Mouse (Mus musculus) hindbrain, embryonic 12.5 days (tissue): Measurements from ENCODE around the gene Cd300ld3. TPM values are rescaled to one million over a fixed set of nuclear protein-coding genes. Genes with fewer than 3 reads are reported as not detected.

Experiments
- ATAC-seq: fragments of 200-750 bp; cut with Nextera tagmentation; 2 replicates; pipeline ENCODE4 v1.8.0; 2017; ENCODE audit warnings: moderate TSS enrichment; ENCODE audit not compliant: low FRiP score
- H3K27ac ChIP-seq: fragments of 300-500 bp; sonication (generic); 2 replicates; pipeline ENCODE4 v1.5.1; 2016; ENCODE audit warnings: mild to moderate bottlenecking
- H3K27me3 ChIP-seq: fragments of 300-500 bp; sonication (generic); 2 replicates; pipeline ENCODE4 v1.6.1; 2016; ENCODE audit warnings: mild to moderate bottlenecking
- H3K36me3 ChIP-seq: fragments of 300-500 bp; sonication (generic); 2 replicates; pipeline ENCODE4 v1.6.1; 2016; ENCODE audit warnings: mild to moderate bottlenecking
- H3K4me1 ChIP-seq: fragments of 300-500 bp; sonication (generic); 2 replicates; pipeline ENCODE4 v1.6.1; 2016
- H3K4me2 ChIP-seq: fragments of 300-500 bp; sonication (generic); replicated peaks from 2 replicates; pipeline ENCODE4 v1.6.1; 2016; ENCODE audit warnings: mild to moderate bottlenecking
- H3K4me3 ChIP-seq: fragments of 300-500 bp; sonication (generic); 2 replicates; pipeline ENCODE4 v1.5.1; 2016; ENCODE audit warnings: mild to moderate bottlenecking
- H3K9ac ChIP-seq: fragments of 300-500 bp; sonication (generic); 2 replicates; pipeline ENCODE4 v1.6.1; 2016; ENCODE audit warnings: mild to moderate bottlenecking, moderate library complexity
- H3K9me3 ChIP-seq: fragments of 300-500 bp; sonication (generic); replicated peaks from 2 replicates; pipeline ENCODE4 v1.6.1; 2016; ENCODE audit warnings: mild to moderate bottlenecking
- WGBS: fragments of 180-500 bp; shearing (Covaris S2); methylation state at CpG from one replicate; pipeline ENCODE4 v1.1.7; 2016; 5-methylcytosine and 5-hydroxymethylcytosine counted together
- polyA plus RNA-seq: library from polyadenylated mRNA; unstranded; fragments of >200 nt; fragmentation: Nextera tagmentation; extraction: Ambion mirVana; gene quantifications from 2 replicates; pipeline ENCODE4 v1.2.1, GENCODE M21; 2016

Gene Cd300ld3
- polyA plus RNA-seq, 1 experiment from 2014 or later = not detected

GRCm38 (mm10) chr11:115077436-115077835 is 29.2 kb upstream of the Cd300ld3 start:
- 96% methylated on average over 1 of the region's 1 CpGs for WGBS
- ATAC-seq = no peak
- Histone ChIP-seq H3K4me2 (no peak overlapping the region), H3K4me1 (no peaks in the 10 kb centered on the region), H3K36me3 (no peaks in the 10 kb centered on the region), H3K4me3 (no peak overlapping the region), H3K27ac (no peak overlapping the region), H3K9me3 (no peaks in the 10 kb centered on the region), H3K27me3 (peaks cover 46% of the 10 kb centered on the region), H3K9ac (no peak overlapping the region)

GRCm38 (mm10) chr11:115075859-115076258 is 27.6 kb upstream of the Cd300ld3 start:
- Histone ChIP-seq H3K4me1 (peaks cover 14% of the 10 kb centered on the region), H3K27ac (no peak overlapping the region), H3K9ac (no peak overlapping the region), H3K36me3 (no peaks in the 10 kb centered on the region), H3K27me3 (peaks cover 44% of the 10 kb centered on the region), H3K4me3 (no peak overlapping the region), H3K4me2 (no peak overlapping the region), H3K9me3 (no peaks in the 10 kb centered on the region)
- ATAC-seq = no peak
- 47% methylated on average over 5 of the region's 5 CpGs for WGBS

- H3K27ac ChIP-seq = no peak overlapping the region
- no peak overlapping the region for H3K4me2 ChIP-seq
- no peaks in the 10 kb centered on the region for H3K9me3 ChIP-seq
- no peaks in the 10 kb centered on the region for H3K36me3 ChIP-seq
- no peak overlapping the region for H3K9ac ChIP-seq
- H3K4me3 ChIP-seq = no peak overlapping the region
- peaks cover 18% of the 10 kb centered on the region for H3K4me1 ChIP-seq
- ATAC-seq = no peak
- peaks cover 46% of the 10 kb centered on the region for H3K27me3 ChIP-seq
- WGBS = 75% methylated on average over 7 of the region's 7 CpGs
Measured at GRCm38 (mm10) chr11:115075407-115075806, 27.2 kb upstream of the Cd300ld3 start.

GRCm38 (mm10) chr11:115073002-115073401 is 24.8 kb upstream of the Cd300ld3 start:
- Histone ChIP-seq H3K9ac (no peak overlapping the region), H3K4me2 (no peak overlapping the region), H3K4me1 (peaks cover 18% of the 10 kb centered on the region), H3K27me3 (peaks cover 70% of the 10 kb centered on the region), H3K36me3 (no peaks in the 10 kb centered on the region), H3K4me3 (no peak overlapping the region), H3K9me3 (no peaks in the 10 kb centered on the region), H3K27ac (no peak overlapping the region)
- WGBS = 61% methylated on average over 5 of the region's 5 CpGs
- ATAC-seq = no peak

GRCm38 (mm10) chr11:115071631-115072294 is 23.6 kb upstream of the Cd300ld3 start:
- Histone ChIP-seq H3K36me3 (no peaks in the 10 kb centered on the region), H3K27ac (peak overlapping the region; percentile 55), H3K4me3 (no peak overlapping the region), H3K9ac (0 out of 2 replicates have a peak overlapping the region, but pooled peaks have one; percentile 23), H3K4me2 (peak overlapping the region; percentile 45), H3K9me3 (no peaks in the 10 kb centered on the region), H3K27me3 (peaks cover 78% of the 10 kb centered on the region), H3K4me1 (peaks cover 18% of the 10 kb centered on the region)
- WGBS = 8% methylated on average over 14 of the region's 14 CpGs
- no peak for ATAC-seq

- Histone ChIP-seq H3K27ac (peak overlapping the region; percentile 55), H3K27me3 (peaks cover 74% of the 10 kb centered on the region), H3K4me1 (peaks cover 18% of the 10 kb centered on the region), H3K9ac (no peak overlapping the region), H3K36me3 (no peaks in the 10 kb centered on the region), H3K9me3 (no peaks in the 10 kb centered on the region), H3K4me3 (no peak overlapping the region), H3K4me2 (peak overlapping the region; percentile 45)
- 2% methylated on average over 9 of the region's 9 CpGs for WGBS
- ATAC-seq = no peak; the same call in 1 of the 2 replicates
Measured at GRCm38 (mm10) chr11:115071015-115071551, 22.9 kb upstream of the Cd300ld3 start.

- no peak for ATAC-seq
- Histone ChIP-seq H3K27me3 (peaks cover 58% of the 10 kb centered on the region), H3K27ac (no peak overlapping the region), H3K4me1 (peaks cover 13% of the 10 kb centered on the region), H3K36me3 (no peaks in the 10 kb centered on the region), H3K4me2 (no peak overlapping the region), H3K4me3 (no peak overlapping the region), H3K9ac (no peak overlapping the region), H3K9me3 (no peaks in the 10 kb centered on the region)
- 74% methylated on average over 6 of the region's 6 CpGs for WGBS
Measured at GRCm38 (mm10) chr11:115066768-115067167, 18.6 kb upstream of the Cd300ld3 start.

- Histone ChIP-seq H3K9ac (no peak within 1 kb of the TSS), H3K36me3 (no peaks in the 10 kb centered on the region), H3K27me3 (peaks cover 25% of the 10 kb centered on the region), H3K4me1 (no peaks in the 10 kb centered on the region), H3K27ac (no peak within 1 kb of the TSS), H3K4me3 (no peak within 1 kb of the TSS), H3K9me3 (no peaks in the 10 kb centered on the region), H3K4me2 (no peak within 1 kb of the TSS)
- 28% methylated on average over 5 of the region's 5 CpGs for WGBS
- ATAC-seq = no peak
Measured at GRCm38 (mm10) chr11:115062077-115062476, 13.9 kb upstream of the Cd300ld3 start, which contains the start of gene Cd300e. Cd300e (minus strand) TSS chr11:115062177.

GRCm38 (mm10) chr11:115059797-115060196 is 11.6 kb upstream of the Cd300ld3 start:
- Histone ChIP-seq H3K4me3 (no peak overlapping the region), H3K4me2 (no peak overlapping the region), H3K9ac (no peak overlapping the region), H3K27me3 (peaks cover 7% of the 10 kb centered on the region; the same call in 1 of the 2 replicates), H3K36me3 (no peaks in the 10 kb centered on the region), H3K9me3 (no peaks in the 10 kb centered on the region), H3K4me1 (no peaks in the 10 kb centered on the region), H3K27ac (no peak overlapping the region)
- 86% methylated on average over 2 of the region's 2 CpGs for WGBS
- ATAC-seq = no peak

GRCm38 (mm10) chr11:115058701-115059100 is 10.5 kb upstream of the Cd300ld3 start:
- Histone ChIP-seq H3K9ac (no peak overlapping the region), H3K9me3 (no peaks in the 10 kb centered on the region), H3K4me3 (no peak overlapping the region), H3K27ac (no peak overlapping the region), H3K27me3 (peaks cover 5% of the 10 kb centered on the region; the same call in 1 of the 2 replicates), H3K4me2 (no peak overlapping the region), H3K4me1 (no peaks in the 10 kb centered on the region), H3K36me3 (no peaks in the 10 kb centered on the region)
- 79% methylated on average over 4 of the region's 4 CpGs for WGBS
- no peak for ATAC-seq

- Histone ChIP-seq H3K36me3 (no peaks in the 10 kb centered on the region), H3K4me3 (no peak overlapping the region), H3K27ac (no peak overlapping the region), H3K9me3 (no peaks in the 10 kb centered on the region), H3K4me2 (no peak overlapping the region), H3K9ac (no peak overlapping the region), H3K4me1 (no peaks in the 10 kb centered on the region), H3K27me3 (peaks cover 7% of the 10 kb centered on the region; the same call in 1 of the 2 replicates)
- no peak for ATAC-seq
Measured at GRCm38 (mm10) chr11:115054537-115054936, 6.3 kb upstream of the Cd300ld3 start.

- Histone ChIP-seq H3K27me3 (peaks cover 7% of the 10 kb centered on the region; the same call in 1 of the 2 replicates), H3K36me3 (no peaks in the 10 kb centered on the region), H3K27ac (no peak overlapping the region), H3K4me2 (no peak overlapping the region), H3K4me3 (no peak overlapping the region), H3K4me1 (no peaks in the 10 kb centered on the region), H3K9me3 (no peaks in the 10 kb centered on the region), H3K9ac (no peak overlapping the region)
- WGBS = 86% methylated on average over 1 of the region's 1 CpGs
- no peak for ATAC-seq
Measured at GRCm38 (mm10) chr11:115052991-115053390, 4.8 kb upstream of the Cd300ld3 start.

- Histone ChIP-seq H3K4me1 (no peaks in the 10 kb centered on the region), H3K27ac (no peak overlapping the region), H3K9ac (no peak overlapping the region), H3K9me3 (no peaks in the 10 kb centered on the region), H3K27me3 (peaks cover 7% of the 10 kb centered on the region; the same call in 1 of the 2 replicates), H3K36me3 (no peaks in the 10 kb centered on the region), H3K4me3 (no peak overlapping the region), H3K4me2 (no peak overlapping the region)
- WGBS = 2% methylated on average over 9 of the region's 9 CpGs
- no peak for ATAC-seq
Measured at GRCm38 (mm10) chr11:115052206-115052605, 4.0 kb upstream of the Cd300ld3 start.
